Mouse (Mus musculus): ENCODE measurements around the gene Pex16. TPM values are rescaled to one million over a fixed set of nuclear protein-coding genes. Genes with fewer than 3 reads are reported as not detected.

Pex16 gene
- 169 and 237 TPM in 2 replicates for total RNA-seq (2021)
- long read RNA-seq, transcript Pex16-201 (11 exons, 1,392 nt): major isoform, 135 of 191 reads
- long read RNA-seq, partial matches to known transcripts: 30 of 191 reads
- long read RNA-seq, other reads (novel, unspliced or antisense): 26 of 191 reads

DNA sequence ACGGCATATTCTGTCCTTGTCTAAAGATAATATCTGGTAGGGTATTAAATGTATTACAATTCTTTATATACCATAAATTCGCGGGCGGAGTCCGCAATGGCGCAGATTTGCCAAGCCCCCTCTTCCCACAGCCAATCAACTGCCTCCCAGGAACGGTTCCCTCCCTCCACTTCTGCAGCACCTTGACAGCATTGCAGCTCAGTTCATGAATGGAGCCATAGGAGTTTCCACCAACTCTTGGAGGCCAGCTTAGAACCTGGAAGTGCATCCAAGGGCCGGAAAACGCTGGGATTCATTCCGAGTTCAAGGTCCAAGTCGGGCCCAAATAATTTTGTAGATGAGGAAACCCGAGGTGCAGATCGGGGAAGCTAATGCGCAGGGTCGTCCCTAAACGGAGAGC is at the start of gene Pex16, which contains the start of gene Large2:
Pex16 (plus strand) TSS at position 163 of the 400 bp plus-strand sequence.
Large2 (minus strand) TSS at position 356 of the 400 bp plus-strand sequence.
- DNase-seq: peak; percentile 31

- DNase-seq: no peak
These were observed 48.8 kb upstream of the Pex16 start for GRCm38 (mm10) chr2:92325676-92326075.

- no peak for DNase-seq
These were observed 48.3 kb upstream of the Pex16 start for GRCm38 (mm10) chr2:92326221-92326620.

GRCm38 (mm10) chr2:92327601-92328000 is 46.9 kb upstream of the Pex16 start:
- DNase-seq: no peak

- DNase-seq: no peak
These were observed 46.3 kb upstream of the Pex16 start for GRCm38 (mm10) chr2:92328206-92328605.

DNA sequence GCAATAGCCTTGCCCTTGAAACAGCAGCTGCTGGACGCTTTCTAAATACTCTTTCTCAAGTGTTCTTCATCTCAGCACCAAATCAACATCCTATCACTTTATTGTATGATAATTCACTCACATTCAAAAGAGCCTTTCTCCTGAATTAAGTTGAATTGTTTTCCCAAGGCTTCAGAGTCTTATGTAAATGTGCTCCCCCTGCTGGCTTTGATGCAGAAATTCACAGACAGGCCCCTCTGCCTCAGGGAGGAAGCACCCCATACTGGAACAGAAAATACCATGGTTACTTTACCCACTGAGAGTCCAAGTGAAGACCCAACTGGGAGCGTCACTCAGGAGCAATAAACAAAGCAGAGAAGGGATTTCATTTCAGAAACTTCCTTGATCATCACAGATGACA is 43.6 kb upstream of the Pex16 start:
- DNase-seq: no peak

DNA sequence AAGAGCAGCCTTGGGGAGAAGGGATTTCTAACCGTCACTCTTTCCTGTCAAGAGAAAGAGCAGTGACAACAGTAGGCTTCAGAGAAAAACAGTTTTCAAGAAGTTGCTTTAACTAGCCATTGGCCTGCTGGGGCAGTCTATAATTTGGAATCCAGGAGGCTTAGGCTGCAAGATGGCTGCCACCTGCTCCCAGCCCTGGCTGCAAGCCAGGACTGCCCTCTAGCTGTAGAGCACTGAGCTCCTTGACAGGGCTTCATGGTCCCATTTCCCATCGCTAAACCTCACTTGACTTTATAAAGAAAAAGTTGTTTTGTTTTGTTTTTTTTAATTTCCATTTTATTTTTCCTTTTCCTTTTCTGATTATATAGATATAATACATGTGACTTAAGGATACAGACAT is 43.1 kb upstream of the Pex16 start:
- no peak for DNase-seq

DNA sequence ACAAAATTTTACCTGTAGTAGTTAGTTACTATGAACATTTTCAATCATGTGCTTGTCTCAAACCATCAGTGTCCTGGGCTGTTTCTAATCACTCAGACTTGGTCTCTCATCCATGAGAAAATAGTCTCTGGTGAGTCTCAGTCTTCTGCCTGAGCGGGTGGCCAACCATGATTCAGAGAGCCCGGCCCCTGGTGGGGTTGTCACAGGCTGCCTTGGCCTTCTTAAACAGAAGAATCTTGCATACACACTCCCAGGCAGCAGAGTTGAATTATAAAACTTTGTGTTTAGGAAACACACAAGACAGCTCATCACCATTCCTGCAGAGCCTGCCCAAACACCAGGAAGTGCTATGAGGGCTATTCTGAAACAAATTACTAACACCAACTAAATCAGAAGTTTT is 42.6 kb upstream of the Pex16 start:
- no peak for DNase-seq

DNA sequence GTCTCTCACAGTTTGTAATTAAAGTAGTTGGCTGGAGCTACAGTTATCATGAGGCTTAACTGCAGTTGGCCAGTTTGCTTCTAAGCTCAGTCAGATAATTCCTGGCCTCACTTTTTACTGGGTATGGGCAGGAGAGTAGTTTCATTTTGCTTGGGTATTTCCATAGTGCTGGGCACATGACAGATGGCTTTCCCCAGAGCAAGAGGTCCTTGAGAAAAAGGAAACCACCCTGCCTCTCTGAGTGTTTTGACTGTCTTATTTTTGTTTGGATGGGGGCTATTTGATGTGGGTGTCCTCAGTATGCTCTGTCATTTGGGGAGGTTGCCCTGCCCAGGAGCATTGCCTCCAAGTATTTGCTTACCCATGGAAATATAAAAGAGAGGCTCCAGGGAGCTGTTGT is 32.1 kb upstream of the Pex16 start:
- no peak for DNase-seq

DNA sequence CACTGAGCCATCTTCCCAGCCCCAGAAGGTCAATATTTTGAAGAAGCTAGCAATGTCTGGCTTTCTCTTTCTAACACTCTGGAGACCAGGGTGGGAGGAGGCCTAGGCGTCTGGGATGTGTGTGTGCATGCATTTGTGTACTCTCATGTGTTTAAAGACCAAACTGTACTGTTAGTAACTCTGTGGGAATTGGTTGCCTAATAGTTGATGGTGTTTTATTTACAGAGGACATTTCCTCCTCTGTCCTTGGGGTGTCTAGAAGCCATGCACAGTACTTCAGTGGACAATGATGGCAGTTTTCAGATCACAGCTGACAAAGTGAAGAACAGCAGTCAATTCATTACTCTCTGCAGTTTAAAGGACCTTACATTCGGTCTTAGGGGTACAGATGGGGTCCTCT is 27.3 kb upstream of the Pex16 start:
- no peak for DNase-seq

- DNase-seq: no peak
These were observed 24.7 kb upstream of the Pex16 start for GRCm38 (mm10) chr2:92349589-92350425.

DNA sequence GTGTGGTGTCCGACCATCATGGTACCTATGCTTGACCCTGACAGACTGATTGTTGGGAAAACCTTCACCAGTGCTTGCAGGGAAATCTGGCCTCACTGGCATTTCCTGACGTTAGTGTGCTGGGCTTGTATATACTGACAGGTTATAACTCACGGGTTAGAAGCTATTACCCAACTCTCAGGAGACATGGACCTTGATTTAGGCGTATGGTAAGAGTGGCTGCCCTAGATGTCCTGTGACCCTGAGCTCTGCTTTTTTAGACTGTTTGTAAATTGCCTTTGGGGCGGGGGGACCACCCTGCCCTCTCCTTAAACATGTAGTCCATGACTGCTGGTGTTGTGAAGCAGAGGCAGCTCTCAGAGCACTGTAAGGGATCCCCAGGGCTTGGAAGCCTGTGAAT is 23.8 kb upstream of the Pex16 start:
- DNase-seq: no peak

DNA sequence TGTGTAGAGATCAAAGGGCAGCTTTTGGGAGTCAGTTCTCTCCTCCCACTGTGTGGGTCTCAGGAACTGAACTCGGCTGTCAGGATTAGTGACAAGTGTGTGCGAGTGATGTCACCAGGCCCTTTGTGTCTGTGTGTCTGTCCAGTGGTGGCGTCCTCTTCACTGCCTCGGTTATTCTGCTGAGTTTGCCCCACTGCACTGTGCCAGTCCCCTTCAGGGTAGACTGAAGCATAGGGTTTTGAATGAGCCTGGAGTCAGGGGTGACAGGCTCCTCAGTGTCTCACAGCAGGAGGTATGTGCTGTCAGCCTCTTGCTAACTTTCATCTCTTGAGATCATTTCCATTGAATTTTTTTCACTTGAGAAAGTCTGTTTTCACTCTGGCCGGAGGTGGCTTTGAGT is 21.1 kb upstream of the Pex16 start:
- DNase-seq: no peak

DNA sequence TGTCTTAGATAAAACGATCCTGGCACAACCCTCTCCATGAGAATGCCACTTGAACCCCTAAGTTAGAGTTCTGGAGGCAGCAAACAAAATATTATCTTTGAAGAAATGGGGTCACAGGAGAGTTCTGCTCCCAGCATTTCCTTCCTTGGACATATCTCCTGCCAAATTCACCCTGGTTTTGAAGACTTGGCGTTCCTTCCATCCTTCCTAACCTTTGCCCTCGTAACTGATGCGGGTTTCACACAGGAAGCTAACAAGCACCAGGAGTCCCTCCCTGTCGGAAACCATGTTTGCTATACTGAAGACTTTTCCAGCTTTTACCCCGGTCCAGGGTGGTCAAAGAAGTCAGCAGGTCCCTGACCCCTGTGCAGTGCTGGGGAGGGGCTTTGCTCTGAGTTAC is 20.3 kb upstream of the Pex16 start:
- DNase-seq: no peak

- no peak for DNase-seq
These were observed 15.2 kb upstream of the Pex16 start for GRCm38 (mm10) chr2:92359301-92359700.

GRCm38 (mm10) chr2:92360186-92360823 is 14.2 kb upstream of the Pex16 start:
- DNase-seq: no peak

GRCm38 (mm10) chr2:92360893-92361292 is 13.6 kb upstream of the Pex16 start:
- DNase-seq: peak; percentile 38

DNA sequence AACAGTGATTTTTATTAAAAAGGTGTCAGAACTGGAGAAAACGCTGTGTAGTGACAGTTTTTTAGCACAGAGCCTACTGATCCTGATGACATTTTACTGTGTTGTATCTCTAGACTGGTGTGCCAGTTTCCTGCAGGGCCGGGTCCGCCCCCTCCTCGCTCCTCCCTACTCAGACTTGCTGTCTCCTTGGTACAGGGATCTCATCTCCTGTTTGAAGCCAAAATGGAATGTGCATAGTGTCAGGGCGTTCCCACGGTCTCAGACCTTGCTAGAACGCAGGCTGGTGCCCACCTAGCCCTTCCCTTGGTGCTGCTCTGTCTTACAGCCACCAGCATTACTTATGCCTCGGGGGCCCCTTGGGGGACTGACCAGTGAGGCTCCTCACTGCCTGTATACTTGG is 12.7 kb upstream of the Pex16 start:
- DNase-seq: no peak

GRCm38 (mm10) chr2:92362571-92363228 is 11.8 kb upstream of the Pex16 start:
- DNase-seq: peak; percentile 1

DNA sequence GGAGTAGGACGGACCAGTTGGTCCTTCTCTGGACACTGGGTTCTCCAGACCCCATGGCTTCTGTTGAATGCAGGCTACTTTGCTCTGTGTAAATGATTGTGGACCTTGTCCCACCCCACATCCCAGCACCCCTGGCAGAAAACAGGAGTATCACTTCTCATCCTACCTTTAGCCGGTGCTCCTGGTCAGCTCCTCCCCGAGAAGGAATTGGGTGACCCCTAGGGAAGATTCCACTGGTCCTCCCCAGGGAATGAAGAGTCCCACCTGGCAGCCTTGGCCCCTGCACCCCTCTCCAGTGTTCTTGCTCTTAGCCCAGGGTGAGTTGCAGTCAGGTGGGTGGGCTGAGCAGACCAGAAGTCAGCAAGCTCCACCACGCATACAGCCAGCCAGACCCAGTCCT is 10.4 kb upstream of the Pex16 start:
- no peak for DNase-seq

DNA sequence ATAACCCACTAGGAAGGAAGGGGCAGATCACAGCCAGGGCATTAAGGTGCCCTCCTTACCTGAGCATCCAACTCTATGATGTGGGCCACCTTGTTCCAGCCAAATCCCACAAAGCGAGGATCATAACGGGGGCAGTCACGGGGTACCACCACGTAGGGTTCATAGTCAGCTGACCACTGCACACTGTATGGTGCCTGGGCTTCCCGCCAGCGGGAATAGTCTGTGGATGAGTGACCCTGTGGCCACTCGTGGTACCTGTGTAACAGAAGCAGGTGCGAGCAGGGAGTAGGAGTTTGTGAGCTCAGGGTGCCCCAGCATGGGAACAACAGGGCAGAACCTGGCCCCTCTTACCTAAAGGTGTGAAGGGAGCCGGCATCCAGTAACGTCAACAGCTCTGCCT is 8.9 kb upstream of the Pex16 start:
- DNase-seq: no peak

- DNase-seq: no peak
These were observed 7.0 kb upstream of the Pex16 start for GRCm38 (mm10) chr2:92367383-92368029.

All from adrenal gland, postnatal 25 days (tissue).